Mouse (Mus musculus) liver, adult (tissue): ENCODE measurements around the gene Ccr10.

Experiments
- GATA4 ChIP-seq: IDR thresholded peaks from 2 replicates; pipeline ENCODE4 v1.6.1; 2014; ENCODE audit warnings: mild to moderate bottlenecking, low read length; ENCODE audit not compliant: insufficient replicate concordance

Gene Ccr10

GRCm38 (mm10) chr11:101174851-101175628 is at the start of gene Ccr10:
Gene Ccr10, minus strand, starts transcription at chr11:101175443.
- TF ChIP-seq GATA4 = no peak

GRCm38 (mm10) chr11:101224337-101224736 is 49.1 kb upstream of the Ccr10 start:
- no peak for TF ChIP-seq GATA4

- no peak for TF ChIP-seq GATA4
Observed at GRCm38 (mm10) chr11:101221306-101221986, 46.2 kb upstream of the Ccr10 start.

GRCm38 (mm10) chr11:101220853-101221252 is 45.6 kb upstream of the Ccr10 start:
- no peak for TF ChIP-seq GATA4

GRCm38 (mm10) chr11:101218436-101219055 is 43.3 kb upstream of the Ccr10 start:
- TF ChIP-seq GATA4 = no peak

GRCm38 (mm10) chr11:101216936-101217335 is 41.7 kb upstream of the Ccr10 start:
- TF ChIP-seq GATA4 = no peak

GRCm38 (mm10) chr11:101211970-101212369 is 36.7 kb upstream of the Ccr10 start:
- no peak for TF ChIP-seq GATA4

GRCm38 (mm10) chr11:101200986-101201385 is 25.7 kb upstream of the Ccr10 start:
- no peak for TF ChIP-seq GATA4

- TF ChIP-seq GATA4 = no peak
Observed at GRCm38 (mm10) chr11:101199555-101199954, 24.3 kb upstream of the Ccr10 start.

- no peak for TF ChIP-seq GATA4
Observed at GRCm38 (mm10) chr11:101196175-101196574, 20.9 kb upstream of the Ccr10 start.

GRCm38 (mm10) chr11:101195571-101195970 is 20.3 kb upstream of the Ccr10 start:
- TF ChIP-seq GATA4 = no peak

- TF ChIP-seq GATA4 = no peak
Observed at GRCm38 (mm10) chr11:101195101-101195500, 19.9 kb upstream of the Ccr10 start.

- no peak for TF ChIP-seq GATA4
Observed at GRCm38 (mm10) chr11:101194643-101195042, 19.4 kb upstream of the Ccr10 start.

- no peak for TF ChIP-seq GATA4
Observed at GRCm38 (mm10) chr11:101194137-101194536, 18.9 kb upstream of the Ccr10 start.

- TF ChIP-seq GATA4 = no peak
Observed at GRCm38 (mm10) chr11:101193076-101193475, 17.8 kb upstream of the Ccr10 start.

GRCm38 (mm10) chr11:101192646-101193045 is 17.4 kb upstream of the Ccr10 start:
- TF ChIP-seq GATA4 = no peak
